Mouse (Mus musculus): ENCODE data around the gene Ndufb7.
"Not testable (repeated sequence)": the region's sequence is repeated elsewhere in the genome, so short reads cannot be mapped to it uniquely, and the experiment has no call there.

The Ndufb7 gene

GRCm38 (mm10) chr8:83566469-83567395 lies at the start of gene Ndufb7:
Gene Ndufb7, plus strand, starts transcription at chr8:83566671.
- peak; percentile 71 for DNase-seq (ENCODE audit: low read depth, low spot score)

DNA sequence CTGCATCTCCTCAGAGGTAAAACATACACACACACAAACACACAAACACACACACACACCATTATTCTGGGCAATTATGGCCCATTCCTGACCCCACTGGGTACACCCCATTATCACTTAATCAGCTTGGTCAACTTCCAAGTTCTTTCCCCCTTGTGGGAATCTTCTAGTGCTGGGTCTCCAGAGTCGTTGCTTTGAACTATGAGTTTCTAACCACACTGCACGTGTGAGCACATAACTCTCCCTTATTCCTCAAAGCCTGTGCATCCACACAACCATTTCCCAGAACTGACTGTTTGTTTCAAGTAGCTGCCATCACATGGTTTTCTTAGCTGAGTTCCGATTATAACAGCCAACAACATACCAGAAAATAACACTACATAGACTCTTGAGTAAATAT lies 46.0 kb upstream of the Ndufb7 start:
- no peak for DNase-seq (ENCODE audit: low read depth, low spot score)

DNA sequence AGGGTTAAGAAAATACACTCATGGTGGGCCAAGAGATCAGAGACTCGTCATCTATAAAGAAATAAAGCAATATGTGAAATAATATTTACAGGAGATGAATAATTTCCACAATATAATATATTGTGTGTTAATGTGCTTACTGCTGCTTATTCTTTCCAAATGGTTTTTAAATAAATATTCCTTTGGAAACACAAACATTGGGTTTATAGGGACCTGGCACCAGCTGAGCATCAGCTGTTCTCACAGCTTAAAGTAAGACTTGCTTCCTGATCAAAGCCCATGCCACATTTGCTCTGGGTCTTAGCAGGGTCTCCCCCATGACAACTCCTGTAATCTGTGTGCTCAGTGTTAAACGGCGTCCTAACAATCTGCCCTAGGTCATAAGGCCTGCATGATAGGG lies 45.6 kb upstream of the Ndufb7 start:
- not testable (repeated sequence) for DNase-seq (ENCODE audit: low read depth, low spot score)

DNA sequence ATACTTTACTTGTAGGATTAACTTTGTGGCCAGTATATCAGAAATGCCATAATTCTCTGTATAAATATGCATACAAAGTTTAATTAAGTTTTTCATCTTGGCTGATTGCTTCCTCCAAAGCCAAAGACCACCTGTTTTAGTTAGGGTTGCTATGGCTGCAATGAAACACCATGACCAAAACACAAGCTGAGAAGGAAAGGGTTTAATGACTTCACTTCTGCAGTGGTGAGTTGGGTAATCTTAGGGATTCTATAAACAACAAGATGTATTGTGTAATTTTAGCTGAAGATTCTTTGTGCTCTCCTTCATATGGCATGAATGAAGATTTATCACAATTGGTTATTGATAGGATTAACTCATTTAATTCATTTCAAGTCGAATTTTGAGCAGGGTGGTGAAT lies 45.2 kb upstream of the Ndufb7 start:
- no peak for DNase-seq (ENCODE audit: low read depth, low spot score)

DNA sequence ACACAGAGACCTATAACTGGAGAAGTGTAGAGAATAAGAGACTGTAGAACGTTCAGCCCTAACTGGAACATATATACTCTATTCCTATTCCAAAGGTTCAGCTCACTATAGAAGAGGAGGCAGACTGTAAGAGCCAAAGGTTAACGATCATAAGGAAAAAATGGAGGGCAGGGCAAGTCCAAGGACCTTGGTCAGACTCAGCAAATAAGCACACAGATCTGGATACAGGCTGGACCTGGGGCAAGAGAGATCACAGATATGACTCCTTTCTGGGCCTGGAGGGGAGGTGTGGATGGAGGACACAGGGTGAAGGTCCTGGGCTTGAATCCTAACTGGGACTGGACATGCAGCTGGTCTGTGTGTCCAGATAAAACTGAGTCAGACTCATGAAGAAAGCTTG lies 31.7 kb upstream of the Ndufb7 start:
- no peak for DNase-seq (ENCODE audit: low read depth, low spot score)

DNA sequence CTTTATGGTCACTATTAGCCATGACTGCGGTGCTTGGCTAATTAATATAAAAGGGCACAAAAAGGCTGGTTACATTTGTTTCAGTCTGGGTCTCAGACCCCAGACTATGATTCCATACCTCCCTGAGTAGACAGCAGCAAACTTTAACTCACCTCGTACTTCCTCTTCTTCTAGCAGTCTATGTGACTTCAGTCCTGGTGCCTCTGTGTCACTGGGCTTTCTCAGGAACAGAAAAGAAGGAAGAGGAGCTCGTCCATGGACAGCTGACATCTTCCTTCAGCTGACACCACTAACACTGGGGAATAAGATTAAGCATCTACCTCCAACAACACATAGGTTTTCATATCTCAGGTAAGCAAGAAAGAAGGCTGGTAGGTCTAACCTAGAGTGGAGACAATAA lies 30.7 kb upstream of the Ndufb7 start, which contains the start of gene Olfr370:
TSS of gene Olfr370 (plus strand) at position 45 of the 400 bp plus-strand sequence.
- DNase-seq (ENCODE audit: low read depth, low spot score) = no peak

- DNase-seq (ENCODE audit: low read depth, low spot score) = no peak
These were observed 3.8 kb upstream of the Ndufb7 start for GRCm38 (mm10) chr8:83562669-83563068.

DNA sequence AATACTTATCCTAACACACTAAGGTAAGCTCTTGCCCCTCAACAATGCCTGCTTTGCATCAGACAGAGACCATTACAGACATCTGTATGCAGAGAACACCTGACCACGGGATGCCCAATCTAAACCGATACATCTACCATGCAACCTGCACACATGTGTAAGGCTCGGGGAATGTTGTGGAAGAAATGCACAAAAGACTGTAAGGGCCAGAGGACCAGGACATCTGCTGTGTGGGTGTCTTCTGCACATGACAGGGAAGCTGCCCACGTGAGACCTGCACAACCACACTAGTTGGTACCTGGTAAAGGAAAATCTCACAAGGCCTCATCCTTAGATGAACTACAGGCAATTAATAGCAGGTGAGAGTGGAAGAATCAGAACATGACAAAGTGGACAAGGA lies 3.2 kb upstream of the Ndufb7 start:
- no peak for DNase-seq (ENCODE audit: low read depth, low spot score)

GRCm38 (mm10) chr8:83565731-83566375 lies 618 bp upstream of the Ndufb7 start:
- no peak for DNase-seq (ENCODE audit: low read depth, low spot score)

- no peak for DNase-seq (ENCODE audit: low read depth, low spot score)
These were observed 1.2 kb downstream of the Ndufb7 start for GRCm38 (mm10) chr8:83567668-83568067.

- DNase-seq (ENCODE audit: low read depth, low spot score) = no peak
These were observed 1.7 kb downstream of the Ndufb7 start for GRCm38 (mm10) chr8:83568128-83568527.

- DNase-seq (ENCODE audit: low read depth, low spot score) = no peak
These were observed 2.3 kb downstream of the Ndufb7 start for GRCm38 (mm10) chr8:83568755-83569154.

- no peak for DNase-seq (ENCODE audit: low read depth, low spot score)
These were observed 2.7 kb downstream of the Ndufb7 start for GRCm38 (mm10) chr8:83569165-83569564.

DNA sequence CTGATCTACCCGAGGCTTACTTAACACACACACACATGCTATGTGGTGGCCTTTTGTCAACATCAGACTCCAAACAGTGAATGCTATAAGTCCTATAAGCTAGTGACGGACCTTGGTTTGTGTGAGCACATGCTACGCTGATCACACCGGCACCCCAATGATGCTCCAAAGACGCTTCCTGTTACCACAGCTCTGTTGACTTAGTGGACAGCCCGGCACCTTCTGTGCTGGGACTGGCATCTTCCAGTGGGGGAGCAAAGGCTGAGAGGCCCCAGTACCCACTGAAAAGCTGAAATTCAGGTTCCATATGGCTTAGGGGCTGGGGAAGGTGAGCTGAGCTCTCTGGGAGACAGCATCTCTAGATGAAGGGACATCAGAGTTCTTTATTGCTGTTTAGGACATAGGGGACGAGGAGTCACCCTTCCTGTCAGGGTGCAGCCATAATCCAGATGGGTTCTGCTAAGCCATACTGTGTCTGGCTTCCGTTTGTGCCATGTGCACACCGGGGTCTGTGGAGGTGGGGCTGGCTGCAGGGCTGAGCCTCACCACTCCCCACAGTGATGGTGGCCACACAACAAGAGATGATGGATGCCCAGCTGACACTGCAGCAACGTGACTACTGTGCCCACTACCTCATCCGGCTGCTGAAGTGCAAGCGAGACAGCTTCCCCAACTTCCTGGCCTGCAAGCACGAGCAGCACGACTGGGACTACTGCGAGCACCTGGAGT lies 4.0 kb downstream of the Ndufb7 start:
- no peak for DNase-seq (ENCODE audit: low read depth, low spot score)

DNA sequence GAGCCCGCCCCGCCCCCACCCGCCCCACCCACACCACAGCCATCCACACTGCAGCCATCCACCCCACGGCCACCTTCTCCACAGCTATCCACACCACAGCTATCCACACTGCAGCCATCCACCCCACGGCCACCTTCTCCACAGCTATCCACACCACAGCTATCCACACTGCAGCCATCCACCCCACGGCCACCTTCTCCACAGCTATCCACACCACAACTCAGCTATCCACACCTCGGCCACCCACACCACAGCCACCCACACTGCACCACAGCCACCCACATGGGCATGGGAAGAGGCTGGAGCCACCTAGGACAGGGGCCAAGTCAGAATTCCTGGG lies 4.5 kb downstream of the Ndufb7 start:
- DNase-seq (ENCODE audit: low read depth, low spot score) = not testable (repeated sequence)

- DNase-seq (ENCODE audit: low read depth, low spot score) = no peak
These were observed 5.3 kb downstream of the Ndufb7 start for GRCm38 (mm10) chr8:83571791-83572190.

GRCm38 (mm10) chr8:83572246-83572812 lies 5.9 kb downstream of the Ndufb7 start:
- DNase-seq (ENCODE audit: low read depth, low spot score) = no peak

DNA sequence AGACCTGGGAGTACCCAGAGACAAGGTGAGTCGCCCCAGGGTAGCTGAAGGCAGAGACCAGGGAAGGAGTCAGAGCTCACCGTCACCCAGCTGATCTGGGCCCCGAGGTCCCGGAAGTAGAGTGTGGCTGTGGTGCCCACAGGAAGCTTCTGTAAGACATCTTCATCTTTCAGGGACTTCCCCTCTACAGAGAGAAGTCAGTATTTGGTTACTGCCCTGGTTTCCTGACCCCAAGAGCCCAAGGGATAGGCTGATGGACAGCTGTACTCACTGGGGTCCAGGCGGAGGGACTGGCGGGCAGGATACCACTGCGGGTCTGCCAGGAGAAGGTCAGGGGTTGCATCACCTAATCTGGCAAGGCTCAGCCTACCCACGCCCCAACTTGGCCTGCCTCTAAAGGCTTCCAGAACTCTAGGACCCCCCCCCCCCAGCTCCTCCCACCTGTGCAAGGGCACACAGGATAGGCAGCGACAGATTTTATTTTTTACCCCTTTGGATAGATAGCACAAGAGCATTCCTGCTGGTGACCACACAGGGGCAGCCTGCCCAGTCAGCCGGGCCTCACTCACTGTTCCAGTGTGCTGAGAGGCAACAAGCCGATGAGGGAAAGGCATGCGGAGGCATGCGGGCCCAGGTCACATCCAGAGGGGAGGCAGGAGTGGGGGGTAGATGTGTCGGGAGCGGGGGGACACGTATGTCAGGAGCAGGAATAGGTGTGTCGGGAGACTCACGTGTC lies 6.8 kb downstream of the Ndufb7 start:
- no peak for DNase-seq (ENCODE audit: low read depth, low spot score)

DNA sequence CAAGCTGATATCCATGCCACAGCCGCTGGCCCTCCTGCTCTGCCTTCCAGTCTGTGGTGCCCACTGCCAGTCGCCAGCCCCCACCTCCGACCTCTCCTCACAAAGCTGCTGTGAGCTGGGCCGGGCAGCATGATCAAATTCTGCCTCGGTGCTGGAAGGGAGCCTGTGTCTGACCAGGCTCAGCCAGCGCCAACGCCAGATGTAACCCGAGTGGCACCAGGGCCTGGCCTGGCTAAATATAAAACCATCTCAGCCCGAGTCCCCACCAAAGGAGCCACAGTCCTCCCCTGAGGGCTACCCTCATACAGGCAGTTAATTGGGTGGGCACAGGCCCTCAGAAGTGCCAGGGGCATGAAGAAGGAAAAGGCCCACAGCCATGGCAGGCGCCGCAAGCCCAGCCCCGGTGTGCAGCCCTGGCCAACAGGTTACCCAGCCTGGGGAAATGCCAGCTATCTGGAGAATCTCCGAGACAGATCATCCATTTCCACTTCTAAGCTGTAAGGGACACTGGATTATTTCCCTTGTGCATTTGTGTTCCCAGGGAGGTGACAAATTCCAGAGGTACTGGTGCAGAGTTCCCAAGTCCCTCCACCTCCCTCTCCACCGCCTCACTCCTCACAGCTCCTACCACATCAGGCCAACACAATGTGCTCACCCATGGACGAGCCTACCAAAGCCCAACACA lies 8.3 kb downstream of the Ndufb7 start:
- no peak for DNase-seq (ENCODE audit: low read depth, low spot score)
